Mouse (Mus musculus) hematopoietic multipotent progenitor cell, adult 10-12 weeks (in vitro differentiated cells): Measurements from ENCODE around the gene Rps23. TPM values are rescaled to one million over a fixed set of nuclear protein-coding genes. Genes with fewer than 3 reads are reported as not detected.

Source experiments
- polyA plus RNA-seq: library from polyadenylated mRNA; stranded (reverse); fragments of >175 nt; gene quantifications from 2 replicates; pipeline ENCODE4 v1.2.3, GENCODE M21; 2012; ENCODE audit warnings: low replicate concordance

Rps23 gene
- polyA plus RNA-seq: 238 and 1,644 TPM in 2 replicates

GRCm38 (mm10) chr13:90922751-90923612 is at the start of gene Rps23:
Rps23 (plus strand) TSS chr13:90922958.

GRCm38 (mm10) chr13:90905176-90905575 is 17.6 kb upstream of the Rps23 start, which contains the start of gene Atp6ap1l:
Atp6ap1l (minus strand) TSS chr13:90905355.

Other genes with a start within 250 kb of the Rps23 start
- not detected in 2 replicates for gene Atp6ap1l, start 17.6 kb upstream of the Rps23 start, polyA plus RNA-seq